In the genomic region with DNA sequence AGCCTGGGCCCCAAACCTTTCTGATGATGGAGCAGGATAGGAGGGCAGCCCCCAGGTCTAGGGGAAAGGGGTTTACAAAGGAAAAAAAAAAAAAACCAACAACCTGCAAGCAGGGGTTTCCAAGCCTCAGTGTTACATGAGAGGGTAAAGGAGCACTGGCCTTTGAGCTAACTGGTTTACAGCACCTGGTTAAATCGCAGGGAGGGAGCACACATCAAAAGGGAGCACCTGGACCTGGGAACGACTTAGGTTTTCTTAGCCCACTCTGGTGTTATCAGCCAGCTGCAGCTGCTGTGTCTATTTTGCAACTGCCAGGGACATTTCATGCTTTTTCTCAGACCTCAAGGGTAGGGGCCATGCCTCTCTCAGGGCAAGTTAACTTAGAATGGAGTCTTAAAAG, we compare ENCODE assay signal across 13 mouse cellular contexts. TPM values are rescaled to one million over a fixed set of nuclear protein-coding genes. Genes with fewer than 3 reads are reported as not detected.
DNase-seq lines count a peak whose midpoint lies in the region; ATAC-seq and TF ChIP-seq lines count a peak whose summit lies in the region.
"Not testable (repeated sequence)": the region's sequence is repeated elsewhere in the genome, so short reads cannot be mapped to it uniquely, and the experiment has no call there.
"Had no signal": no experiment of that assay in that cellular context is flagged by ENCODE, and none has a peak within 500 bp of the region (broad histone marks: within the 10 kb centered on the region; RNA-seq: fewer than 3 reads in every experiment).

No protein-coding gene starts in this region.

- not testable (repeated sequence) for H3K27ac ChIP-seq in liver, embryonic 12.5 days; liver, postnatal 0 days (ENCODE audit: low read depth)
- H3K27ac ChIP-seq in thymus, adult 2 months (ENCODE audit: control insufficient read depth, insufficient read depth, low read length) = peak overlapping the region; percentile 28

- H3K4me3 ChIP-seq in liver, embryonic 12.5 days; liver, postnatal 0 days (ENCODE audit: low read depth, low read length); thymus, adult 2 months (ENCODE audit: control insufficient read depth, insufficient read depth, low read length): not testable (repeated sequence)

- not testable (repeated sequence) for H3K36me3 ChIP-seq in liver, embryonic 12.5 days; liver, postnatal 0 days (replicated peaks; ENCODE audit: insufficient read depth, low read length); thymus, adult 2 months (ENCODE audit: control insufficient read depth, insufficient read depth, low read length)

- peak; percentile 49 for ATAC-seq in liver, embryonic 12.5 days
- ATAC-seq in liver, postnatal 0 days = peak; percentile 13; the same call in 1 of the 2 replicates
- peak; percentile 83 for ATAC-seq in megakaryocyte-erythroid progenitor cell, adult 5-6 weeks (replicated peaks; ENCODE audit: low FRiP score, low TSS enrichment, poor library complexity, severe bottlenecking)

- not testable (repeated sequence) for H3K27me3 ChIP-seq in liver, embryonic 12.5 days (replicated peaks); liver, postnatal 0 days (ENCODE audit: insufficient read depth, low read length); thymus, adult 2 months (ENCODE audit: control insufficient read depth, insufficient read depth, low read length)

- 20% methylated on average over 2 of the region's 2 CpGs for WGBS in liver, embryonic 12.5 days (ENCODE audit: insufficient replicate concordance)
- WGBS in liver, postnatal 0 days (ENCODE audit: insufficient replicate concordance) = 31% methylated on average over 2 of the region's 2 CpGs
- 5% methylated on average over 2 of the region's 2 CpGs for WGBS in thymus, adult 2 months

- not testable (repeated sequence) for TF ChIP-seq EP300 in liver, postnatal 0 days (IDR thresholded peaks at IDR 0.05; ENCODE audit: low read depth)

- DNase-seq in liver, postnatal 0 days = not testable (repeated sequence)
- peak; percentile 43 for DNase-seq in thymus, adult 2 months
- DNase-seq in thymus, postnatal 10 days (ENCODE audit: low spot score in 2 of 2) = peak; percentile 21 to 31
- peak; percentile 45 for DNase-seq in thymus, postnatal 25 days
- peak; percentile 28 for DNase-seq in thymus, postnatal 4 days

- H3K9ac ChIP-seq in liver, embryonic 12.5 days; liver, postnatal 0 days (replicated peaks): not testable (repeated sequence)

- not testable (repeated sequence) for H3K4me2 ChIP-seq in liver, embryonic 12.5 days; liver, postnatal 0 days (ENCODE audit: low read depth, low read length)

- H3K4me1 ChIP-seq in liver, embryonic 12.5 days; liver, postnatal 0 days (ENCODE audit: insufficient read depth); thymus, adult 2 months (replicated peaks; ENCODE audit: control insufficient read depth, insufficient read depth, low read length): not testable (repeated sequence)

- H3K9me3 ChIP-seq in liver, embryonic 12.5 days (replicated peaks); liver, postnatal 0 days (ENCODE audit: low read length): not testable (repeated sequence)

- TF ChIP-seq CTCF in liver, postnatal 0 days (IDR thresholded peaks at IDR 0.05; ENCODE audit: low read depth); thymus, adult 2 months (IDR thresholded peaks at IDR 0.05; ENCODE audit: borderline replicate concordance, control insufficient read depth, extremely low read depth, insufficient read depth, low read length, poor library complexity): not testable (repeated sequence)

- not testable (repeated sequence) for TF ChIP-seq POLR2A in thymus, adult 2 months (IDR thresholded peaks at IDR 0.05; ENCODE audit: control insufficient read depth, extremely low read depth, insufficient read depth, low read length, poor library complexity)

RNA-seq across cellular contexts. Expression of gene Dnah12, which starts 26.6 kb away (rescaled TPM):
- 0.05 and 0.06 TPM in 2 replicates for polyA plus RNA-seq in liver, embryonic 12.5 days (2016; fragmentation: Nextera tagmentation; extraction: Ambion mirVana)
- 0.02 and 0.04 TPM in 2 replicates for polyA plus RNA-seq in liver, postnatal 0 days (2015; fragmentation: Nextera tagmentation; extraction: Ambion mirVana)
- 2.7 and 3.5 TPM in 2 replicates for total RNA-seq in megakaryocyte-erythroid progenitor cell, adult 5-6 weeks (2014; fragmentation: Nextera tagmentation)
- total RNA-seq in megakaryocyte-erythroid progenitor cell, adult 5-6 weeks (2017) = 3.8 and 5.7 TPM in 2 replicates
- 0.01 and 0.03 TPM in 2 replicates for polyA plus RNA-seq in thymus, adult 2 months (2012; rRNA removed)
- total RNA-seq: adrenal gland, postnatal 25 days had no signal
- polyA plus RNA-seq: adrenal gland, adult 2 months; embryonic facial prominence, embryonic 11.5 days; erythroblast, embryonic 14.5 days; forebrain, embryonic 10.5 days; forebrain, embryonic 12.5 days had no signal

RNA-seq across cellular contexts. Expression of gene Pde12, which starts 50.0 kb away (rescaled TPM):
- 11.1 and 11.3 TPM in 2 replicates for polyA plus RNA-seq in liver, embryonic 12.5 days (2016; fragmentation: Nextera tagmentation; extraction: Ambion mirVana)
- polyA plus RNA-seq in liver, postnatal 0 days (2015; fragmentation: Nextera tagmentation; extraction: Ambion mirVana) = 3.9 and 4.3 TPM in 2 replicates
- 12.0 and 12.4 TPM in 2 replicates for total RNA-seq in megakaryocyte-erythroid progenitor cell, adult 5-6 weeks (2014; fragmentation: Nextera tagmentation)
- 18.6 and 20.5 TPM in 2 replicates for total RNA-seq in megakaryocyte-erythroid progenitor cell, adult 5-6 weeks (2017)
- 13.0 and 14.3 TPM in 2 replicates for polyA plus RNA-seq in thymus, adult 2 months (2012; rRNA removed)

Comparison
In these comparisons a context has a peak if more than half of its experiments do, and no peak if none do; other contexts are left out.
1. ATAC-seq: peak in every context shown above with its lines; median percentile 83 in megakaryocyte-erythroid progenitor cell, adult 5-6 weeks; 49 in liver, embryonic 12.5 days; 13 in liver, postnatal 0 days.